Mouse (Mus musculus): ENCODE results near the gene Lsamp. TPM values are rescaled to one million over a fixed set of nuclear protein-coding genes. Genes with fewer than 3 reads are reported as not detected.

Lsamp gene
- polyA plus RNA-seq, 1 experiment from 2014 or later, result 168 TPM

- Histone ChIP-seq H3K27ac (ENCODE audit: low read depth, low read length) (no peak overlapping the region), H3K4me2 (ENCODE audit: low read depth, low read length) (no peak overlapping the region), H3K4me3 (ENCODE audit: low read depth, low read length) (no peak overlapping the region), H3K9ac (replicated peaks; ENCODE audit: low read depth, low read length) (no peak overlapping the region), H3K27me3 (ENCODE audit: control insufficient read depth, insufficient read depth, low read length) (no peaks in the 10 kb centered on the region), H3K36me3 (ENCODE audit: control insufficient read depth, insufficient read depth, low read length) (no peaks in the 10 kb centered on the region), H3K9me3 (ENCODE audit: control insufficient read depth, low read length) (no peaks in the 10 kb centered on the region), H3K4me1 (ENCODE audit: control insufficient read depth, insufficient read depth, low read length) (no peaks in the 10 kb centered on the region)
- ATAC-seq (ENCODE audit: low read depth), result no peak
- 86% methylated on average over 2 of the region's 2 CpGs for WGBS
Measured at GRCm38 (mm10) chr16:40399531-40399930, 415.4 kb downstream of the Lsamp start.

GRCm38 (mm10) chr16:40434280-40434679 lies 450.1 kb downstream of the Lsamp start:
- WGBS, result 79% methylated on average over 3 of the region's 3 CpGs
- no peaks in the 10 kb centered on the region for H3K27me3 ChIP-seq (ENCODE audit: control insufficient read depth, insufficient read depth, low read length)
- no peak overlapping the region for H3K9ac ChIP-seq (replicated peaks; ENCODE audit: low read depth, low read length)
- ATAC-seq (ENCODE audit: low read depth), result no peak
- H3K4me2 ChIP-seq (ENCODE audit: low read depth, low read length), result no peak overlapping the region
- no peaks in the 10 kb centered on the region for H3K36me3 ChIP-seq (ENCODE audit: control insufficient read depth, insufficient read depth, low read length)
- H3K4me3 ChIP-seq (ENCODE audit: low read depth, low read length), result no peak overlapping the region
- no peak overlapping the region for H3K27ac ChIP-seq (ENCODE audit: low read depth, low read length)
- H3K4me1 ChIP-seq (ENCODE audit: control insufficient read depth, insufficient read depth, low read length), result no peaks in the 10 kb centered on the region
- H3K9me3 ChIP-seq (ENCODE audit: control insufficient read depth, low read length), result no peaks in the 10 kb centered on the region

- ATAC-seq (ENCODE audit: low read depth), result no peak
- 72% methylated on average over 6 of the region's 6 CpGs for WGBS
- H3K4me2 ChIP-seq (ENCODE audit: low read depth, low read length), result no peak overlapping the region
- H3K4me1 ChIP-seq (ENCODE audit: control insufficient read depth, insufficient read depth, low read length), result no peaks in the 10 kb centered on the region
- H3K27ac ChIP-seq (ENCODE audit: low read depth, low read length), result no peak overlapping the region
- H3K9ac ChIP-seq (replicated peaks; ENCODE audit: low read depth, low read length), result no peak overlapping the region
- no peak overlapping the region for H3K4me3 ChIP-seq (ENCODE audit: low read depth, low read length)
- no peaks in the 10 kb centered on the region for H3K27me3 ChIP-seq (ENCODE audit: control insufficient read depth, insufficient read depth, low read length)
- H3K9me3 ChIP-seq (ENCODE audit: control insufficient read depth, low read length), result no peaks in the 10 kb centered on the region
- H3K36me3 ChIP-seq (ENCODE audit: control insufficient read depth, insufficient read depth, low read length), result no peaks in the 10 kb centered on the region
Measured at GRCm38 (mm10) chr16:40436415-40436814, 452.3 kb downstream of the Lsamp start.

GRCm38 (mm10) chr16:40437879-40438278 lies 453.7 kb downstream of the Lsamp start:
- 69% methylated on average over 10 of the region's 10 CpGs for WGBS
- no peaks in the 10 kb centered on the region for H3K9me3 ChIP-seq (ENCODE audit: control insufficient read depth, low read length)
- no peaks in the 10 kb centered on the region for H3K27me3 ChIP-seq (ENCODE audit: control insufficient read depth, insufficient read depth, low read length)
- ATAC-seq (ENCODE audit: low read depth), result 0 out of 2 replicates have a peak, but pooled peaks have one; percentile 56
- H3K4me2 ChIP-seq (ENCODE audit: low read depth, low read length), result peak overlapping the region; percentile 14; the same call in 1 of the 2 replicates
- no peak overlapping the region for H3K4me3 ChIP-seq (ENCODE audit: low read depth, low read length)
- H3K9ac ChIP-seq (replicated peaks; ENCODE audit: low read depth, low read length), result no peak overlapping the region
- no peaks in the 10 kb centered on the region for H3K4me1 ChIP-seq (ENCODE audit: control insufficient read depth, insufficient read depth, low read length)
- no peaks in the 10 kb centered on the region for H3K36me3 ChIP-seq (ENCODE audit: control insufficient read depth, insufficient read depth, low read length)
- H3K27ac ChIP-seq (ENCODE audit: low read depth, low read length), result no peak overlapping the region; the same call in 1 of the 2 replicates

- no peaks in the 10 kb centered on the region for H3K36me3 ChIP-seq (ENCODE audit: control insufficient read depth, insufficient read depth, low read length)
- no peaks in the 10 kb centered on the region for H3K27me3 ChIP-seq (ENCODE audit: control insufficient read depth, insufficient read depth, low read length)
- no peaks in the 10 kb centered on the region for H3K4me1 ChIP-seq (ENCODE audit: control insufficient read depth, insufficient read depth, low read length)
- no peak overlapping the region for H3K4me2 ChIP-seq (ENCODE audit: low read depth, low read length)
- H3K4me3 ChIP-seq (ENCODE audit: low read depth, low read length), result no peak overlapping the region
- H3K9ac ChIP-seq (replicated peaks; ENCODE audit: low read depth, low read length), result no peak overlapping the region
- no peak overlapping the region for H3K27ac ChIP-seq (ENCODE audit: low read depth, low read length)
- no peaks in the 10 kb centered on the region for H3K9me3 ChIP-seq (ENCODE audit: control insufficient read depth, low read length)
- no peak for ATAC-seq (ENCODE audit: low read depth)
- WGBS, result 88% methylated on average over 1 of the region's 1 CpGs
Measured at GRCm38 (mm10) chr16:40438876-40439275, 454.7 kb downstream of the Lsamp start.

GRCm38 (mm10) chr16:40446587-40446986 lies 462.4 kb downstream of the Lsamp start:
- no peaks in the 10 kb centered on the region for H3K36me3 ChIP-seq (ENCODE audit: control insufficient read depth, insufficient read depth, low read length)
- H3K27ac ChIP-seq (ENCODE audit: low read depth, low read length), result no peak overlapping the region
- WGBS, result 89% methylated on average over 5 of the region's 5 CpGs
- no peaks in the 10 kb centered on the region for H3K27me3 ChIP-seq (ENCODE audit: control insufficient read depth, insufficient read depth, low read length)
- ATAC-seq (ENCODE audit: low read depth), result no peak
- H3K4me1 ChIP-seq (ENCODE audit: control insufficient read depth, insufficient read depth, low read length), result no peaks in the 10 kb centered on the region
- H3K4me2 ChIP-seq (ENCODE audit: low read depth, low read length), result no peak overlapping the region
- H3K4me3 ChIP-seq (ENCODE audit: low read depth, low read length), result no peak overlapping the region
- no peak overlapping the region for H3K9ac ChIP-seq (replicated peaks; ENCODE audit: low read depth, low read length)
- H3K9me3 ChIP-seq (ENCODE audit: control insufficient read depth, low read length), result no peaks in the 10 kb centered on the region

GRCm38 (mm10) chr16:40463411-40464058 lies 479.4 kb downstream of the Lsamp start:
- H3K9ac ChIP-seq (replicated peaks; ENCODE audit: low read depth, low read length), result no peak overlapping the region
- 66% methylated on average over 15 of the region's 15 CpGs for WGBS
- no peaks in the 10 kb centered on the region for H3K9me3 ChIP-seq (ENCODE audit: control insufficient read depth, low read length)
- no peaks in the 10 kb centered on the region for H3K27me3 ChIP-seq (ENCODE audit: control insufficient read depth, insufficient read depth, low read length)
- ATAC-seq (ENCODE audit: low read depth), result peak; percentile 54; the same call in 1 of the 2 replicates
- no peak overlapping the region for H3K4me3 ChIP-seq (ENCODE audit: low read depth, low read length)
- H3K36me3 ChIP-seq (ENCODE audit: control insufficient read depth, insufficient read depth, low read length), result no peaks in the 10 kb centered on the region
- no peaks in the 10 kb centered on the region for H3K4me1 ChIP-seq (ENCODE audit: control insufficient read depth, insufficient read depth, low read length)
- H3K4me2 ChIP-seq (ENCODE audit: low read depth, low read length), result no peak overlapping the region
- H3K27ac ChIP-seq (ENCODE audit: low read depth, low read length), result no peak overlapping the region

GRCm38 (mm10) chr16:40466596-40466995 lies 482.4 kb downstream of the Lsamp start:
- no peaks in the 10 kb centered on the region for H3K9me3 ChIP-seq (ENCODE audit: control insufficient read depth, low read length)
- no peak overlapping the region for H3K27ac ChIP-seq (ENCODE audit: low read depth, low read length)
- no peaks in the 10 kb centered on the region for H3K4me1 ChIP-seq (ENCODE audit: control insufficient read depth, insufficient read depth, low read length)
- WGBS, result 20% methylated on average over 8 of the region's 8 CpGs
- no peak overlapping the region for H3K4me3 ChIP-seq (ENCODE audit: low read depth, low read length)
- H3K4me2 ChIP-seq (ENCODE audit: low read depth, low read length), result no peak overlapping the region
- H3K36me3 ChIP-seq (ENCODE audit: control insufficient read depth, insufficient read depth, low read length), result no peaks in the 10 kb centered on the region
- H3K9ac ChIP-seq (replicated peaks; ENCODE audit: low read depth, low read length), result no peak overlapping the region
- no peak for ATAC-seq (ENCODE audit: low read depth)
- H3K27me3 ChIP-seq (ENCODE audit: control insufficient read depth, insufficient read depth, low read length), result no peaks in the 10 kb centered on the region

- no peak overlapping the region for H3K9ac ChIP-seq (replicated peaks; ENCODE audit: low read depth, low read length)
- WGBS, result 69% methylated on average over 6 of the region's 6 CpGs
- H3K36me3 ChIP-seq (ENCODE audit: control insufficient read depth, insufficient read depth, low read length), result no peaks in the 10 kb centered on the region
- H3K9me3 ChIP-seq (ENCODE audit: control insufficient read depth, low read length), result no peaks in the 10 kb centered on the region
- 0 out of 2 replicates have a peak, but pooled peaks cover 2% of the 10 kb centered on the region for H3K4me1 ChIP-seq (ENCODE audit: control insufficient read depth, insufficient read depth, low read length)
- H3K4me2 ChIP-seq (ENCODE audit: low read depth, low read length), result no peak overlapping the region
- ATAC-seq (ENCODE audit: low read depth), result no peak
- H3K4me3 ChIP-seq (ENCODE audit: low read depth, low read length), result no peak overlapping the region
- no peak overlapping the region for H3K27ac ChIP-seq (ENCODE audit: low read depth, low read length)
- no peaks in the 10 kb centered on the region for H3K27me3 ChIP-seq (ENCODE audit: control insufficient read depth, insufficient read depth, low read length)
Measured at GRCm38 (mm10) chr16:40470946-40471345, 486.8 kb downstream of the Lsamp start.
